Mouse (Mus musculus) hindbrain, postnatal 0 days (tissue): Measurements from ENCODE around the gene Igfbp5. TPM values are rescaled to one million over a fixed set of nuclear protein-coding genes. Genes with fewer than 3 reads are reported as not detected.

Source experiments
- ATAC-seq: fragments of 200-750 bp; cut with Nextera tagmentation; 2 replicates; pipeline ENCODE4 v1.8.0; 2017; ENCODE audit warnings: mild to moderate bottlenecking, moderate TSS enrichment, moderate library complexity
- DNase-seq: peaks from one replicate; pipeline ENCODE4 v3.0.0-alpha.2; 2015; ENCODE audit warnings: low spot score
- H3K27ac ChIP-seq: fragments of 300-500 bp; sonication (generic); 2 replicates; pipeline ENCODE4 v1.5.1; 2014; ENCODE audit warnings: mild to moderate bottlenecking
- H3K27me3 ChIP-seq: fragments of 300-500 bp; sonication (generic); 2 replicates; pipeline ENCODE4 v1.6.1; 2014; ENCODE audit warnings: low read length, mixed read lengths; ENCODE audit not compliant: insufficient read depth
- H3K36me3 ChIP-seq: fragments of 300-500 bp; sonication (generic); 2 replicates; pipeline ENCODE4 v1.6.1; 2014; ENCODE audit warnings: low read length, mixed read lengths; ENCODE audit not compliant: insufficient read depth
- H3K4me1 ChIP-seq: fragments of 300-500 bp; sonication (generic); 2 replicates; pipeline ENCODE4 v1.6.1; 2014; ENCODE audit warnings: antibody characterized with exemption, low read length, mixed read lengths; ENCODE audit not compliant: insufficient read depth
- H3K4me2 ChIP-seq: fragments of 300-500 bp; sonication (generic); 2 replicates; pipeline ENCODE4 v1.6.1; 2014; ENCODE audit warnings: low read depth, mild to moderate bottlenecking, low read length, moderate library complexity, mixed read lengths
- H3K4me3 ChIP-seq: fragments of 300-500 bp; sonication (generic); 2 replicates; pipeline ENCODE4 v1.5.1; 2014; ENCODE audit warnings: low read length
- H3K9ac ChIP-seq: fragments of 300-500 bp; sonication (generic); replicated peaks from 2 replicates; pipeline ENCODE4 v1.6.1; 2014; ENCODE audit warnings: mild to moderate bottlenecking, low read length, moderate library complexity, mixed read lengths
- H3K9me3 ChIP-seq: fragments of 300-500 bp; sonication (generic); 2 replicates; pipeline ENCODE4 v1.6.1; 2016; ENCODE audit warnings: low read length, mixed read lengths
- CTCF ChIP-seq: IDR thresholded peaks from 2 replicates; pipeline ENCODE4 v1.5.1; 2016; ENCODE audit warnings: antibody characterized with exemption, control low read depth, low read depth
- WGBS: fragments of 180-500 bp; shearing (Covaris S2); extraction: QIAGEN DNeasy Blood & Tissue Kit; methylation state at CpG from one replicate; pipeline ENCODE4 v1.1.7; 2014; 5-methylcytosine and 5-hydroxymethylcytosine counted together
- polyA plus RNA-seq: library from polyadenylated mRNA; unstranded; fragments of >200 nt; fragmentation: Nextera tagmentation; extraction: Ambion mirVana; gene quantifications from 2 replicates; pipeline ENCODE4 v1.2.1, GENCODE M21; 2015
- total RNA-seq: library from RNA; depleted of rRNA; stranded (reverse); fragments of >200 nt; gene quantifications from 2 replicates; pipeline ENCODE4 v1.2.3, GENCODE M21; 2014; rRNA removed

Gene Igfbp5
- total and polyA plus RNA-seq, 2 experiments from 2014 or later = 44.6 to 127 TPM

GRCm38 (mm10) chr1:72809304-72809703 is 65.4 kb downstream of the Igfbp5 start:
- WGBS = 93% methylated on average over 7 of the region's 7 CpGs
- H3K27ac ChIP-seq = no peak overlapping the region
- no peak overlapping the region for H3K4me2 ChIP-seq
- H3K4me3 ChIP-seq = no peak overlapping the region
- H3K9me3 ChIP-seq = no peaks in the 10 kb centered on the region
- no peak for ATAC-seq
- no peak overlapping the region for H3K9ac ChIP-seq
- H3K27me3 ChIP-seq = no peaks in the 10 kb centered on the region
- no peak for TF ChIP-seq CTCF
- H3K4me1 ChIP-seq = peaks cover 8% of the 10 kb centered on the region; the same call in 1 of the 2 replicates
- DNase-seq = no peak
- no peaks in the 10 kb centered on the region for H3K36me3 ChIP-seq

Other genes starting within 250 kb of the Igfbp5 start
- gene Ankar, start 174.3 kb downstream of the Igfbp5 start, total RNA-seq = not detected in 2 replicates
- gene Ankar, start 174.3 kb downstream of the Igfbp5 start, polyA plus RNA-seq = not detected in 2 replicates
- 336 and 437 TPM in 2 replicates for gene Rpl37a, start 163.6 kb downstream of the Igfbp5 start, total RNA-seq
- 1,178 and 1,201 TPM in 2 replicates for gene Rpl37a, start 163.6 kb downstream of the Igfbp5 start, polyA plus RNA-seq
- 686 and 698 TPM in 2 replicates for gene Igfbp2, start 50.4 kb downstream of the Igfbp5 start, total RNA-seq
- gene Igfbp2, start 50.4 kb downstream of the Igfbp5 start, polyA plus RNA-seq = 470 and 480 TPM in 2 replicates
- not detected in 2 replicates for gene Tnp1, start 141.0 kb upstream of the Igfbp5 start, total RNA-seq
- not detected in 2 replicates for gene Tnp1, start 141.0 kb upstream of the Igfbp5 start, polyA plus RNA-seq